Mouse (Mus musculus) megakaryocyte-erythroid progenitor cell, adult 5-6 weeks (primary cell): ENCODE measurements around the gene Pdss1. TPM values are rescaled to one million over a fixed set of nuclear protein-coding genes. Genes with fewer than 3 reads are reported as not detected.
A peak's percentile ranks its signal among the peaks of the same experiment; 100 is the strongest.
"Not testable (repeated sequence)": the region's sequence is repeated elsewhere in the genome, so short reads cannot be mapped to it uniquely, and the experiment has no call there.

Experiments used
- ATAC-seq: replicated peaks from 2 replicates; pipeline ENCODE4 v1.8.0; 2016; ENCODE audit warnings: mild to moderate bottlenecking, inconsistent platforms; ENCODE audit not compliant: severe bottlenecking, poor library complexity, low FRiP score, low TSS enrichment
- total RNA-seq, 2 experiments: library from RNA; stranded (forward) in 1 of 2; stranded (reverse) in 1 of 2; fragments of 200-1000, 215-1000 nt in 1 of 2; fragments of >200 nt in 1 of 2; fragmentation: Nextera tagmentation in 1 of 2; gene quantifications; 2 replicates each; pipeline ENCODE4 v1.2.3; 2014 to 2017

Gene Pdss1
- 38.8 and 51.6 TPM in 2 replicates for total RNA-seq (2014; fragmentation: Nextera tagmentation)
- 25.8 and 29.5 TPM in 2 replicates for total RNA-seq (2017)

- ATAC-seq: peak; percentile 98
Measured at GRCm38 (mm10) chr2:22895282-22896273, at the start of gene Pdss1. Gene Pdss1, plus strand, starts transcription at chr2:22895522.

GRCm38 (mm10) chr2:22851900-22852299 is 43.4 kb upstream of the Pdss1 start:
- ATAC-seq: no peak

GRCm38 (mm10) chr2:22857501-22857900 is 37.8 kb upstream of the Pdss1 start:
- ATAC-seq: no peak

GRCm38 (mm10) chr2:22862194-22862593 is 33.1 kb upstream of the Pdss1 start:
- ATAC-seq: no peak

- peak; percentile 94 for ATAC-seq
Measured at GRCm38 (mm10) chr2:22864394-22865037, 30.8 kb upstream of the Pdss1 start.

- no peak for ATAC-seq
Measured at GRCm38 (mm10) chr2:22865818-22866217, 29.5 kb upstream of the Pdss1 start.

GRCm38 (mm10) chr2:22866894-22867424 is 28.4 kb upstream of the Pdss1 start:
- ATAC-seq: no peak

GRCm38 (mm10) chr2:22873159-22873558 is 22.2 kb upstream of the Pdss1 start:
- ATAC-seq: no peak

GRCm38 (mm10) chr2:22874628-22875027 is 20.7 kb upstream of the Pdss1 start:
- ATAC-seq: no peak

GRCm38 (mm10) chr2:22876614-22877013 is 18.7 kb upstream of the Pdss1 start:
- no peak for ATAC-seq

GRCm38 (mm10) chr2:22878781-22879180 is 16.5 kb upstream of the Pdss1 start:
- ATAC-seq: no peak

- ATAC-seq: not testable (repeated sequence)
Measured at GRCm38 (mm10) chr2:22880726-22881125, 14.6 kb upstream of the Pdss1 start.

- ATAC-seq: no peak
Measured at GRCm38 (mm10) chr2:22894932-22895281, 415 bp upstream of the Pdss1 start.

- ATAC-seq: peak; percentile 91
Measured at GRCm38 (mm10) chr2:22903947-22904346, 8.6 kb downstream of the Pdss1 start.

- no peak for ATAC-seq
Measured at GRCm38 (mm10) chr2:22914421-22914820, 19.1 kb downstream of the Pdss1 start.

- ATAC-seq: no peak
Measured at GRCm38 (mm10) chr2:22918651-22919050, 23.3 kb downstream of the Pdss1 start.

- not testable (repeated sequence) for ATAC-seq
Measured at GRCm38 (mm10) chr2:22925911-22926310, 30.6 kb downstream of the Pdss1 start.

GRCm38 (mm10) chr2:22928259-22928658 is 32.9 kb downstream of the Pdss1 start:
- ATAC-seq: no peak

- no peak for ATAC-seq
Measured at GRCm38 (mm10) chr2:22933556-22933955, 38.2 kb downstream of the Pdss1 start.

- ATAC-seq: peak; percentile 63
Measured at GRCm38 (mm10) chr2:22949956-22950355, 54.6 kb downstream of the Pdss1 start.
